Mouse (Mus musculus): ENCODE data around the gene Kirrel3.

DNA sequence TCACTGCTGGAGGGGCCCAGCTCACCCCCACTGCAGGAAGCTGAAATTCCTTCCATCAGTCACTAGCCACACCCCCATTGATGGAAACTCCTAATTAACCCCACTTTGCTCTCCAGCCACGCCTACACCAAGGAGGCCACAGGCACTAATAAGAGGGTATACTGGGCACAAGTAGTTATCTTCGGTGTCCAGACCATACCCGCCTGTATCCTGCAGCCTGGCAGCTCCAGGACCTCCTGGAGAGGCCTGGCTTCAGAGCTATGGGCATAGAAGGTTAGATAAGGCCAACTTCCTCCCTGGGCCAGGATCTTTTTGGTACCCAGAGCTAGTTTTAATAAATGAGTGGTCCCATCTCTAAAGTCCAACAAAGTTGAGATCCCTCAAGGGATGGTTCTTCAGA is 503.0 kb downstream of the Kirrel3 start:
- TF ChIP-seq CTCF (IDR thresholded peaks at IDR 0.05; ENCODE audit: low read depth) (no peak), EP300 (IDR thresholded peaks at IDR 0.05; ENCODE audit: low read depth) (no peak)
